Mouse (Mus musculus): Measurements from ENCODE around the gene Ptpre. TPM values are rescaled to one million over a fixed set of nuclear protein-coding genes. Genes with fewer than 3 reads are reported as not detected.

Gene Ptpre
- polyA plus RNA-seq, 1 experiment from 2014 or later, result 6.9 TPM

- no peaks in the 10 kb centered on the region for H3K27me3 ChIP-seq (ENCODE audit: control insufficient read depth, insufficient read depth, low read length)
- peak overlapping the region; percentile 28 for H3K27ac ChIP-seq
- no peak overlapping the region for H3K9ac ChIP-seq
- peaks cover 10% of the 10 kb centered on the region for H3K4me1 ChIP-seq (replicated peaks; ENCODE audit: control insufficient read depth, insufficient read depth, low read length)
- H3K4me3 ChIP-seq (replicated peaks; ENCODE audit: low read length), result no peak overlapping the region
- peak; percentile 33 for DNase-seq (ENCODE audit: low spot score)
- no peak overlapping the region for H3K4me2 ChIP-seq (replicated peaks)
- ATAC-seq (ENCODE audit: low FRiP score), result peak; percentile 27; the same call in 1 of the 2 replicates
- no peaks in the 10 kb centered on the region for H3K9me3 ChIP-seq (ENCODE audit: control insufficient read depth, low read length)
- no peaks in the 10 kb centered on the region for H3K36me3 ChIP-seq (replicated peaks; ENCODE audit: control insufficient read depth, insufficient read depth)
- 59% methylated on average over 9 of the region's 9 CpGs for WGBS
These were observed 59.7 kb downstream of the Ptpre start for GRCm38 (mm10) chr7:135597006-135597405.

DNA sequence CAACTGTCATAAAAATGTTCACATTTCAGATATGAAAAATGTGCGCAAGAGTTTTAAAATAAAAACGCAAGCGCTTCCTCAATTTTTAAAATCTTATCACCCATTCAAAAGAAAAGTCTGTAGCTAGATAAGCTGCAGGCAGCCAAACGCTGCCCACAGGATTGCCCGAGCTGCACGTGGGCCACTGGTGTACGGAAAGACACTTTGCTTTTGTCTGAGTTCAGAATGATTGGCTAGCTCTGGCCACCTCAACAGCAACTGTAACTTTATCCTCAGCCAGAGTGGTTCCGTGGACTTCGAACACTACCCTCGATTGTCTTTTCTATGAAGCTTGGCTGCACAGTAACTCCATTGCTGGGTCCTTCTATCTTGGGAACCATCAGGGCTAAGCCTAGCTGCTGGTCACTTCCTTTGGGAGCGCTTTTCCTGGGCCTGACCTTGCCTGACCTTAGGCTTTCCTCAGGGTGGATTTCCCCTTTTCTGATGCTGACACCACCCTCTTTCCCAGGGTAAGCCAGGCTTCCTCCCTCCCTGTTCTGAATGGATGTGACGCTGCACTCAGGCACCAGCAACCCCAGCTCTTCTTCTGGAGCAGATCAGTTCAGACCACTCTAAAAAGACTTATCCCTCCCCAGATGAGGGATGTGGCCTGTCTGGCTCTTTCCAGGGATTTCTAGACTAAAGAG is 60.5 kb downstream of the Ptpre start:
- H3K9me3 ChIP-seq (ENCODE audit: control insufficient read depth, low read length), result no peaks in the 10 kb centered on the region
- DNase-seq (ENCODE audit: low spot score) (no peak), ATAC-seq (ENCODE audit: low FRiP score) (no peak)
- 65% methylated on average over 12 of the region's 12 CpGs for WGBS
- H3K4me2 ChIP-seq (replicated peaks), result no peak overlapping the region
- peaks cover 10% of the 10 kb centered on the region for H3K4me1 ChIP-seq (replicated peaks; ENCODE audit: control insufficient read depth, insufficient read depth, low read length)
- no peak overlapping the region for H3K9ac ChIP-seq
- no peaks in the 10 kb centered on the region for H3K36me3 ChIP-seq (replicated peaks; ENCODE audit: control insufficient read depth, insufficient read depth)
- no peak overlapping the region for H3K4me3 ChIP-seq (replicated peaks; ENCODE audit: low read length)
- 0 out of 2 replicates have a peak overlapping the region, but pooled peaks have one; percentile 14 for H3K27ac ChIP-seq
- no peaks in the 10 kb centered on the region for H3K27me3 ChIP-seq (ENCODE audit: control insufficient read depth, insufficient read depth, low read length)

DNA sequence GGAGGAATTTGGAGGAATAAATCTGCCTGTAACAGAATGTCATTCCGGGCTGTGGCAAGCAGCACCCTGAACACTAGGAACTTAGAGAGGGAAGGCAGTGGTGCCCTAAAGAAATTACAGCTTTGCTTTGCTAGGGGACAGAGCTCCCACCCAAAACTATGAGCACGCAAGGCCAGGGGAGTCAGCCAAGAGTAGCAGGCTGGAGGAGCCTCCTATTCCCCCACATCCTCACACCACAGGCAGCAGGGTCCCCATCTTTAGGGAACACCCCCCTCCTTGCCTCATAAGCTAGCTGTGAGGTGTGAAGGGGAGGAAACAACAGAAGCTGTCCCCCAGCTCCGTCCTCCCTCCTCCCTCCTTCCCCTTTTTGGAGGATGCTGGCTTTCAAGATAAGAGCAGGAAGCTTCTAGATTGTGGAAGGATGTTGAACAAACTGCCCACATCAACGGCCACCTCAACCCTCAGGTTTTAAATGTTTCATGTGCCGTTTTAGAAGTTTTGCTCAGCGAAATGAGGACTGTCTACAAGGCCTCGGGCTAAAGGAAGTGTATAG is 61.1 kb downstream of the Ptpre start:
- peaks cover 10% of the 10 kb centered on the region for H3K4me1 ChIP-seq (replicated peaks; ENCODE audit: control insufficient read depth, insufficient read depth, low read length)
- H3K4me3 ChIP-seq (replicated peaks; ENCODE audit: low read length), result no peak overlapping the region
- no peak for ATAC-seq (ENCODE audit: low FRiP score)
- H3K4me2 ChIP-seq (replicated peaks), result no peak overlapping the region
- no peak for DNase-seq (ENCODE audit: low spot score)
- no peak overlapping the region for H3K27ac ChIP-seq
- WGBS, result 70% methylated on average over 7 of the region's 7 CpGs
- H3K9me3 ChIP-seq (ENCODE audit: control insufficient read depth, low read length), result no peaks in the 10 kb centered on the region
- no peaks in the 10 kb centered on the region for H3K27me3 ChIP-seq (ENCODE audit: control insufficient read depth, insufficient read depth, low read length)
- no peaks in the 10 kb centered on the region for H3K36me3 ChIP-seq (replicated peaks; ENCODE audit: control insufficient read depth, insufficient read depth)
- H3K9ac ChIP-seq, result no peak overlapping the region

DNA sequence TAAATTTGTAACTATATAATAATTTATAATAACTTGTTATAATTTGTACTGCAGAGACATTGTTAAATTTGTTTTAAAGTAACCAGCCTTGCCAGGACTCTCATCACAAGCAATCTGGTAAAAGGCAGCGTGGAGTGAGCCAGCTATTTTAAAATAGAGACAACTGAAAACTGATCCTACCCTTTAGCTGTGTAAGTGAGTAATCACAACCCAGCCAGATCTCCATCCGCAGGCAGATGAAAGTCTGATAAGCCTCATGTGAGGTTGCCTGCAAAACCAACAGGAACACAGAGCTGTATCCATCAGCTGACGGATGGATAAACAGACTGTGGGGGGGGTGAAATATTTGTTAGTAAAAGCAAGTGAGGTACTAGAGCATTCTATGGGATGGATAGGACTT is 62.8 kb downstream of the Ptpre start:
- Histone ChIP-seq H3K9ac (no peak overlapping the region), H3K27ac (no peak overlapping the region), H3K4me2 (replicated peaks) (no peak overlapping the region), H3K4me3 (replicated peaks; ENCODE audit: low read length) (no peak overlapping the region), H3K36me3 (replicated peaks; ENCODE audit: control insufficient read depth, insufficient read depth) (no peaks in the 10 kb centered on the region), H3K27me3 (ENCODE audit: control insufficient read depth, insufficient read depth, low read length) (no peaks in the 10 kb centered on the region), H3K9me3 (ENCODE audit: control insufficient read depth, low read length) (no peaks in the 10 kb centered on the region), H3K4me1 (replicated peaks; ENCODE audit: control insufficient read depth, insufficient read depth, low read length) (peaks cover 10% of the 10 kb centered on the region)
- ATAC-seq (ENCODE audit: low FRiP score) (no peak), DNase-seq (ENCODE audit: low spot score) (no peak)
- WGBS, result 89% methylated on average over 3 of the region's 3 CpGs

GRCm38 (mm10) chr7:135601607-135602006 is 64.3 kb downstream of the Ptpre start:
- Histone ChIP-seq H3K9me3 (ENCODE audit: control insufficient read depth, low read length) (no peaks in the 10 kb centered on the region), H3K4me2 (replicated peaks) (no peak overlapping the region), H3K9ac (no peak overlapping the region), H3K4me1 (replicated peaks; ENCODE audit: control insufficient read depth, insufficient read depth, low read length) (peaks cover 8% of the 10 kb centered on the region), H3K27ac (no peak overlapping the region), H3K36me3 (replicated peaks; ENCODE audit: control insufficient read depth, insufficient read depth) (no peaks in the 10 kb centered on the region), H3K4me3 (replicated peaks; ENCODE audit: low read length) (no peak overlapping the region), H3K27me3 (ENCODE audit: control insufficient read depth, insufficient read depth, low read length) (no peaks in the 10 kb centered on the region)
- 77% methylated on average over 8 of the region's 8 CpGs for WGBS
- no peak for ATAC-seq (ENCODE audit: low FRiP score)
- DNase-seq (ENCODE audit: low spot score), result no peak

DNA sequence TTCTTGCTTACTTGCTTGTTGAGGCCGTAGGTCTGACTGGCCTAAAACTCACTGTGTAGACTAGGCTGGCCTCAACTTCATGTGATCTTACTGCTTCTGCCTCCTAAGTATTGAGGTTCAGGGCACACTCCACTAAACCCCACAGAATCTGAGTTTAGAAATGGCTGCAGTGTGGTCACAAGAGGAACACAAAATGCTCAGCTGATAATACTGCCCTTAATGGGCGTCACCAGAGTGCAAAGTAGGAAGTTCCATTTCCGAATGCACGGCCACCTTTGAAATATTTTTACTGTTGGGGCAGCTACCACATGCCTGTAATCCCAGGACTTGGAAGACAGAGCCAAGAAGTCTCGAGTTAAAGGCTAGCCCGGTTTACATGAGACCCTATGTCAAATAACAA is 65.0 kb downstream of the Ptpre start:
- H3K4me1 ChIP-seq (replicated peaks; ENCODE audit: control insufficient read depth, insufficient read depth, low read length), result peaks cover 1% of the 10 kb centered on the region
- H3K9me3 ChIP-seq (ENCODE audit: control insufficient read depth, low read length), result no peaks in the 10 kb centered on the region
- no peak overlapping the region for H3K4me3 ChIP-seq (replicated peaks; ENCODE audit: low read length)
- H3K27ac ChIP-seq, result no peak overlapping the region
- H3K36me3 ChIP-seq (replicated peaks; ENCODE audit: control insufficient read depth, insufficient read depth), result no peaks in the 10 kb centered on the region
- H3K9ac ChIP-seq, result no peak overlapping the region
- H3K4me2 ChIP-seq (replicated peaks), result no peak overlapping the region
- no peaks in the 10 kb centered on the region for H3K27me3 ChIP-seq (ENCODE audit: control insufficient read depth, insufficient read depth, low read length)
- DNase-seq (ENCODE audit: low spot score), result no peak
- WGBS, result 86% methylated on average over 6 of the region's 6 CpGs
- ATAC-seq (ENCODE audit: low FRiP score), result no peak

GRCm38 (mm10) chr7:135602881-135603523 is 65.7 kb downstream of the Ptpre start:
- H3K4me3 ChIP-seq (replicated peaks; ENCODE audit: low read length), result no peak overlapping the region
- 39% methylated on average over 5 of the region's 5 CpGs for WGBS
- H3K9ac ChIP-seq, result no peak overlapping the region
- DNase-seq (ENCODE audit: low spot score), result no peak
- H3K36me3 ChIP-seq (replicated peaks; ENCODE audit: control insufficient read depth, insufficient read depth), result no peaks in the 10 kb centered on the region
- H3K27ac ChIP-seq, result no peak overlapping the region
- H3K9me3 ChIP-seq (ENCODE audit: control insufficient read depth, low read length), result no peaks in the 10 kb centered on the region
- H3K27me3 ChIP-seq (ENCODE audit: control insufficient read depth, insufficient read depth, low read length), result no peaks in the 10 kb centered on the region
- H3K4me2 ChIP-seq (replicated peaks), result no peak overlapping the region
- no peaks in the 10 kb centered on the region for H3K4me1 ChIP-seq (replicated peaks; ENCODE audit: control insufficient read depth, insufficient read depth, low read length)
- no peak for ATAC-seq (ENCODE audit: low FRiP score)

DNA sequence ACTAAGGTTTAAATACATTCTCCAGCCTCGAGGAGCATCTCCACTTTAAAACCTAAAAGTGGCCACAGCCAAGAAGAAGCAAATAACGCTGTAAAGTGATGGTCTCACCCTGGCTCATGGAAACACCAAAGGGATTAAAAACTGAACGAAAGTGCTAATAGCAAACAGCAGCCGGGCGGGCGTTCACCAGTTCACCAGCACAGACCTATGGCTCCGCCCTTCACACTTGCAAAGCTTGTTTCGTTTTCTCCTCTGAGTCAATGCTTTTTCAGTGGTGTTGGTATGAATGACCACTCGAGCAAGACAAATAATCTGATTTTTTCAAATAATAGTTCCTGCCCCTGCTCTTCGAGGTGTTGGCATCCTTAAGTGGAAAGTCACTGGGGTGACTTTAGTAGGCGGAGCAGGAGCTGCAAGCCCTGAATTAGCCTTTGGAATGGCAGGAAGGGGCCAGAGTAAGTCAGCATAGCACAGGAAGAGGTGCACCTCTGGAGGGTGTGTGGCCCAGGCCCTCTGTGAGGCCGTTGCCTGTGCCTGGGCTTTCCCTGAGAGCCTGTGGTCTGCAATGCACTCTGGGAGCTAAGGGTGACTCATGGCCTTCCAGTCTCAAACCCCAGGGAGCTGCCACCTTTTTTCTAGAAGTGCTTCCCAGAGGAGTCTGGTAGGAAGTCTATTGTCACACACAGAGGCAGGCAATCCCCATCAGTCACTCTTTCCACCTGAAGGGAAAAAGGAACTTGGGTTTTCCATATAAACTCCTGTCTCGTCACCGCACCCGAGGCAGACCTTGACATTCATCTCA is 67.9 kb downstream of the Ptpre start:
- Histone ChIP-seq H3K27ac (no peak overlapping the region), H3K36me3 (replicated peaks; ENCODE audit: control insufficient read depth, insufficient read depth) (no peaks in the 10 kb centered on the region), H3K9me3 (ENCODE audit: control insufficient read depth, low read length) (no peaks in the 10 kb centered on the region), H3K4me2 (replicated peaks) (no peak overlapping the region), H3K9ac (no peak overlapping the region), H3K4me3 (replicated peaks; ENCODE audit: low read length) (no peak overlapping the region), H3K27me3 (ENCODE audit: control insufficient read depth, insufficient read depth, low read length) (no peaks in the 10 kb centered on the region), H3K4me1 (replicated peaks; ENCODE audit: control insufficient read depth, insufficient read depth, low read length) (peaks cover 9% of the 10 kb centered on the region; the same call in 1 of the 2 replicates)
- DNase-seq (ENCODE audit: low spot score), result no peak
- no peak for ATAC-seq (ENCODE audit: low FRiP score)
- WGBS, result 74% methylated on average over 15 of the region's 15 CpGs

DNA sequence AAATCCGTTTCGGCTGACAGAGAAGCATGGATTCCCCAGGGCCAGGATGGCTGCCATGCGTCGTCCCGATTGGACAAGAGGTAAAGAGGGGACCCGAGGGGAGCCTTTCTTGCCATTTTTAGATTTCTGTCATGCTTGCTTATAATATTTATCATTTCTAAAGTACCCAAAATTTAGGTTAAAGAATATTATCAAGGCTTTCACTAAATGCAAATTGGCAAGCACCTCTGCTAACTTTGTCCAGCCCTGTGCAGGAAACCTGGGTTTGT is 68.5 kb downstream of the Ptpre start:
- Histone ChIP-seq H3K4me2 (replicated peaks) (no peak overlapping the region), H3K4me1 (replicated peaks; ENCODE audit: control insufficient read depth, insufficient read depth, low read length) (peaks cover 12% of the 10 kb centered on the region), H3K9me3 (ENCODE audit: control insufficient read depth, low read length) (no peaks in the 10 kb centered on the region), H3K4me3 (replicated peaks; ENCODE audit: low read length) (no peak overlapping the region), H3K36me3 (replicated peaks; ENCODE audit: control insufficient read depth, insufficient read depth) (no peaks in the 10 kb centered on the region), H3K27me3 (ENCODE audit: control insufficient read depth, insufficient read depth, low read length) (no peaks in the 10 kb centered on the region), H3K27ac (no peak overlapping the region), H3K9ac (no peak overlapping the region)
- 88% methylated on average over 6 of the region's 6 CpGs for WGBS
- no peak for DNase-seq (ENCODE audit: low spot score)
- no peak for ATAC-seq (ENCODE audit: low FRiP score)

All from hindbrain, embryonic 14.5 days (tissue).